Mouse (Mus musculus): ENCODE measurements around the gene Mylip. TPM values are rescaled to one million over a fixed set of nuclear protein-coding genes. Genes with fewer than 3 reads are reported as not detected.

Gene Mylip
- total RNA-seq (2023), result 43.7 TPM

GRCm38 (mm10) chr13:45389448-45390311 lies at the start of gene Mylip:
Gene Mylip, plus strand, starts transcription at chr13:45389742.

Other genes with a start within 250 kb of the Mylip start
- gene Gmpr, start 117.7 kb downstream of the Mylip start, total RNA-seq (2023), result not detected